Mouse (Mus musculus) forebrain, embryonic 11.5 days (tissue): Measurements from ENCODE around the gene Supv3l1. TPM values are rescaled to one million over a fixed set of nuclear protein-coding genes. Genes with fewer than 3 reads are reported as not detected.

Experiments
- ATAC-seq: fragments of 200-750 bp; cut with Nextera tagmentation; replicated peaks from 2 replicates; pipeline ENCODE4 v1.8.0; 2017; ENCODE audit warnings: moderate TSS enrichment; ENCODE audit not compliant: low FRiP score
- DNase-seq: peaks from one replicate; pipeline ENCODE4 v3.0.0-alpha.2; 2017; ENCODE audit warnings: low spot score
- H3K27ac ChIP-seq: fragments of 300-500 bp; sonication (generic); 2 replicates; pipeline ENCODE4 v1.5.1; 2014; ENCODE audit warnings: low read depth, low read length
- H3K27me3 ChIP-seq: fragments of 300-500 bp; sonication (generic); 2 replicates; pipeline ENCODE4 v1.6.1; 2014; ENCODE audit warnings: mild to moderate bottlenecking, low read length, mixed read lengths; ENCODE audit not compliant: control insufficient read depth, insufficient read depth
- H3K36me3 ChIP-seq: fragments of 300-500 bp; sonication (generic); 2 replicates; pipeline ENCODE4 v1.6.1; 2014; ENCODE audit warnings: mild to moderate bottlenecking, low read length, moderate library complexity, mixed read lengths; ENCODE audit not compliant: control insufficient read depth, insufficient read depth
- H3K4me1 ChIP-seq: fragments of 300-500 bp; sonication (generic); replicated peaks from 2 replicates; pipeline ENCODE4 v1.6.1; 2014; ENCODE audit warnings: low read length, mixed read lengths; ENCODE audit not compliant: control insufficient read depth, insufficient read depth
- H3K4me2 ChIP-seq: fragments of 300-500 bp; sonication (generic); 2 replicates; pipeline ENCODE4 v1.6.1; 2014; ENCODE audit warnings: low read depth, mild to moderate bottlenecking, low read length, moderate library complexity, mixed read lengths; ENCODE audit not compliant: severe bottlenecking
- H3K4me3 ChIP-seq: fragments of 300-500 bp; sonication (generic); 2 replicates; pipeline ENCODE4 v1.5.1; 2014; ENCODE audit warnings: low read depth, low read length
- H3K9ac ChIP-seq: fragments of 300-500 bp; sonication (generic); 2 replicates; pipeline ENCODE4 v1.6.1; 2014; ENCODE audit warnings: low read length
- H3K9me3 ChIP-seq: fragments of 300-500 bp; sonication (generic); 2 replicates; pipeline ENCODE4 v1.6.1; 2016; ENCODE audit warnings: low read length, mixed read lengths; ENCODE audit not compliant: control insufficient read depth
- WGBS: fragments of 180-500 bp; shearing (Covaris S2); extraction: QIAGEN DNeasy Blood & Tissue Kit; methylation state at CpG from one replicate; pipeline ENCODE4 v1.1.7; 2014; 5-methylcytosine and 5-hydroxymethylcytosine counted together
- polyA plus RNA-seq: library from polyadenylated mRNA; unstranded; fragments of >200 nt; fragmentation: Nextera tagmentation; extraction: Ambion mirVana; gene quantifications from 2 replicates; pipeline ENCODE4 v1.2.1, GENCODE M21; 2014

Gene Supv3l1
- polyA plus RNA-seq, 1 experiment from 2014 or later = 33.5 TPM

DNA sequence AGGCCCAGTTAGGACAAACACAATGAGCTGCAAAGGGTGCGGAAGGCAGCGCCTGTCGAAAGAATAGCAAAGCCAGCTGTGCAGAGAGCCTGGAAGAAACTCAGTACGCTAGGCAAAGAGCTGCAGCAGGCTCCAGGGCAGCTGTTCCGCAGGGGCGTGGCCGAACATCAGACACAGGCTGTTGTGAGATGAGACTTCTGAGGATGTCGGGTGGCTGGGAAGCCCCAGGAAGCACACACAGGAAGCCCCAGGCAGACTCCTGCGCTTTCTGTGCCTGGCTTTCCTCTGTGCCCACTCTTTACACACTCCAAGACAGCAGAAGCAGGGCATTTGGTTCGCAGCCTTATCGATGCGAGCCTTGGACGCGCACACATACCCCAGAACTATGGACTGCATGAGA, 44.6 kb downstream of the Supv3l1 start:
- WGBS = 43% methylated on average over 14 of the region's 14 CpGs
- no peaks in the 10 kb centered on the region for H3K4me1 ChIP-seq
- 0 out of 2 replicates have a peak overlapping the region, but pooled peaks have one; percentile 15 for H3K4me2 ChIP-seq
- ATAC-seq = no peak
- no peaks in the 10 kb centered on the region for H3K9me3 ChIP-seq
- H3K9ac ChIP-seq = peak overlapping the region; percentile 6; the same call in 1 of the 2 replicates
- H3K4me3 ChIP-seq = no peak overlapping the region
- H3K27ac ChIP-seq = no peak overlapping the region
- no peaks in the 10 kb centered on the region for H3K27me3 ChIP-seq
- no peaks in the 10 kb centered on the region for H3K36me3 ChIP-seq
- peak; percentile 57 for DNase-seq

DNA sequence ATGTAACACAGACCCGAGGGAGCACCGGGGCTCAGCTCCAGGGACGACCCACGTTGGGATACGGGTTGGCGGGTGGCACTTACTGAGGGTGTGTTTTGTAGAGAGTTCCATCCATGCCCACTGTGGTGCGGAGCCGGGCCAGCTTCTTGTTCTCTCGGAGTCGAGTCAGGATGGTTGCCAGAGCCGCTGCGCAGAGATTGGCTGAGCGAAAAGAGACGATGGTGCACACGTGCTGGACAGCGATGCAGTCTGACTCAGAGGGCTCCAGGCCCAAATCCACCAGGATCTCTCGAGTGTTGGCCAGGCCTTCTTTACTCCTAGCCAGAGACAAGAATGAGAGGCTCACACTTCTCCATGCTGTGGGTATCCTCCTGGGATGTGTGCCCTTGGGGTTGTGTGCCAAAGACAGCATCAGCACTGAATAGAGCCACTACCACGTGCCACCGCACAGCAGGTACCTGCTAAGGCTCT, 47.9 kb downstream of the Supv3l1 start:
- no peak overlapping the region for H3K9ac ChIP-seq
- no peaks in the 10 kb centered on the region for H3K27me3 ChIP-seq
- no peak overlapping the region for H3K27ac ChIP-seq
- no peak overlapping the region for H3K4me3 ChIP-seq
- no peaks in the 10 kb centered on the region for H3K9me3 ChIP-seq
- WGBS = 85% methylated on average over 19 of the region's 19 CpGs
- H3K4me1 ChIP-seq = no peaks in the 10 kb centered on the region
- ATAC-seq = no peak
- H3K4me2 ChIP-seq = no peak overlapping the region
- H3K36me3 ChIP-seq = no peaks in the 10 kb centered on the region
- no peak for DNase-seq

DNA sequence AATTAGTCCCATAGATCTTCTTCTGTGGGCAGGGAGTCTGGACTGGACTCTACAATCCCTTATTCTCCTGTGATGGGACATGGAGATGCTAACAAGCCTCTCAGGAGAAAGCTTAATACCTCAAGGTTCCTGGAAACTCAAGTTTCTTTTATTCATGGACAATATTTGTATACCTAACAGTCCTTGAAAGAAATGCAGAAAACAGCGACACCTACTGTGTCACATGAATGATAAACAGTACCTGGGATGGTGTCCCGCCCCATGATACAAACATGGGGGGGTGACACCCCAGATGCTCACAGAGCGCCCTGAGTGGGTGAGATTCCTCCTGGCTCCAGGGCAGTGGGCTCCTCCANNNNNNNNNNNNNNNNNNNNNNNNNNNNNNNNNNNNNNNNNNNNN, 66.5 kb downstream of the Supv3l1 start:
- Histone ChIP-seq H3K27ac (no peak overlapping the region), H3K9ac (no peak overlapping the region), H3K9me3 (no peaks in the 10 kb centered on the region), H3K4me2 (no peak overlapping the region), H3K4me3 (no peak overlapping the region), H3K4me1 (no peaks in the 10 kb centered on the region), H3K27me3 (no peaks in the 10 kb centered on the region), H3K36me3 (no peaks in the 10 kb centered on the region)
- DNase-seq (no peak), ATAC-seq (no peak)
- WGBS = 78% methylated on average over 3 of the region's 3 CpGs

DNA sequence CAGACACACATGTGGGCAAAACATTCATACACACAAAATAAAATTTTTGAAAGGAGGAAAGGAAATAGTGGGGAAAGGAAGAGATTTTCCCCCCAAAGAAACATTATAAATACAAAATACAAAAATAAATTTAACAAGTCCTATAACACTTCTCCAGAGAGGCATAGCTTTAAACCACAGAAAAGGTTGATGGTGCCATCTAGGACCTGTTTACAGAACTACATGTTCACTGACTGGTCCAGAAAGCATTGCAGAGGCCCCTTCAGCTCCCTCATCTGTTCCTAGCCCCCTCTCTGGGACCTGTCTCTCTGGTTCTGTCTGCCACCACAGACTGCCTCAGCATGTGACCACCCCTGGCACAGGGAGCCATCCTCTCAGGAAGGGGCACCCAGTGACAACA, 68.6 kb downstream of the Supv3l1 start:
- H3K27ac ChIP-seq = no peak overlapping the region
- H3K36me3 ChIP-seq = no peaks in the 10 kb centered on the region
- no peak for DNase-seq
- no peak overlapping the region for H3K4me3 ChIP-seq
- no peak for ATAC-seq
- H3K4me2 ChIP-seq = no peak overlapping the region
- no peaks in the 10 kb centered on the region for H3K9me3 ChIP-seq
- H3K27me3 ChIP-seq = no peaks in the 10 kb centered on the region
- H3K9ac ChIP-seq = no peak overlapping the region
- H3K4me1 ChIP-seq = no peaks in the 10 kb centered on the region

DNA sequence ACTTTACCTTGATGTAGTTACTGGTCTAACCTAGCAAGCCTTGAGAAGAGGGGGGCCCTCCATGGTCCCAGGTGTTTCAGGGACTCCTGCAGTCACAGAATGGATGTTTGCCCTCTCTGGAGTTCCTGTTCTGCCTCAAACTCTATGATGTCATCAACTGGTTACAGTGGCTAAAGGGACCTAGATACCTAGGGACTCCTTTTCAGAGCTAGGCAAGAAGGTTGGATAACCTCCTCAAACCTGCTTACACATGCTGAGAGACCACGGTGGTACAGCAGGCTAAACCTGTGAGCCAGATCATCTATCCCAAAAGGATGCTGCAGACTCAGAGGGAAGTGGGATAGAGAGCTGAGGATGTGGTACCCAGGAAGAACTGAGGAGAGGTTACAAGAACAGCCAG, 69.7 kb downstream of the Supv3l1 start, which contains the start of gene Hk1:
TSS of gene Hk1 (minus strand) at position 101 of the 400 bp plus-strand sequence.
- Histone ChIP-seq H3K4me2 (no peak within 1 kb of the TSS), H3K36me3 (no peaks in the 10 kb centered on the region), H3K27ac (no peak within 1 kb of the TSS), H3K4me3 (no peak within 1 kb of the TSS), H3K9ac (no peak within 1 kb of the TSS), H3K9me3 (no peaks in the 10 kb centered on the region), H3K27me3 (no peaks in the 10 kb centered on the region), H3K4me1 (no peaks in the 10 kb centered on the region)
- DNase-seq (no peak), ATAC-seq (no peak)
- WGBS = 85% methylated on average over 1 of the region's 1 CpGs

Other genes starting within 250 kb of the Supv3l1 start
- 13.9 and 15.5 TPM in 2 replicates for gene Tspan15, start 218.5 kb downstream of the Supv3l1 start, polyA plus RNA-seq
- not detected in 2 replicates for gene Tacr2, start 197.3 kb downstream of the Supv3l1 start, polyA plus RNA-seq
- 25.9 and 28.2 TPM in 2 replicates for gene Hk1, start 69.8 kb downstream of the Supv3l1 start, polyA plus RNA-seq
- 0.25 TPM in 1 of 2 replicates, not detected in the other for gene Hkdc1, start 27.2 kb downstream of the Supv3l1 start, polyA plus RNA-seq
- 0.35 and 0.87 TPM in 2 replicates for gene 4930507D05Rik, start 249 bp downstream of the Supv3l1 start, polyA plus RNA-seq
- gene Vps26a, start 37.1 kb upstream of the Supv3l1 start, polyA plus RNA-seq = 94.8 and 110 TPM in 2 replicates
- 3.3 and 5.4 TPM in 2 replicates for gene Srgn, start 77.7 kb upstream of the Supv3l1 start, polyA plus RNA-seq
- gene Kif1bp, start 128.7 kb upstream of the Supv3l1 start, polyA plus RNA-seq = 50.5 and 57.9 TPM in 2 replicates
- 41.1 and 41.2 TPM in 2 replicates for gene Ddx21, start 152.5 kb upstream of the Supv3l1 start, polyA plus RNA-seq
- 122 and 134 TPM in 2 replicates for gene Ddx50, start 201.5 kb upstream of the Supv3l1 start, polyA plus RNA-seq